In the genomic region with DNA sequence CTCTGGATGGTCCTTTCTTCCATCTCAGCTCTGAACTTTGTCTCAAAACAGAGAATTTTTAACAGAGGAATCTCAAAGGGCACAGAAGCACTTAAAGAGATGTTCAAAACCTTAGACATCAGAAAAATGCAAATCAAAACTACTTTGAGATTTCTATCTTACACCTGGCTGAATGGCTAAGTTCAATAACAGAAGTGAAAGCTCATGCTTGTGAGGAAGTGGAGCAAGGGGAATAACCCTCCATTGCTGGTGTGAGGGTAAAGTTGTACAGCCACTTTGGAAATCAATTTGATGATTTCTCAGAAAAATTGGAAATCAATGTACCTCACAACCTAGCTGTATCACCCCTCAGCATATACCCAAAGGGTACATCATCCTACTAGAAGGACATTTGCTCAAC, we compare ENCODE assay signal across 19 mouse cellular contexts.
"Had no signal": no experiment of that assay in that cellular context is flagged by ENCODE, and none has a peak within 500 bp of the region (broad histone marks: within the 10 kb centered on the region; RNA-seq: fewer than 3 reads in every experiment).

No protein-coding gene starts in this region.

- DNase-seq: liver, postnatal 0 days; lung, adult 2 months; lung, postnatal 14 days; lung, postnatal 36 days; right cerebral cortex, postnatal 25 days; right cerebral cortex, postnatal 4 days; spleen, adult 18-20 months; thymus, adult 2 months; thymus, postnatal 25 days; thymus, postnatal 4 days had no signal

- H3K36me3 ChIP-seq: liver, embryonic 15.5 days; lung, embryonic 15.5 days; midbrain, embryonic 13.5 days; neural tube, embryonic 13.5 days; neural tube, embryonic 15.5 days; stomach, embryonic 15.5 days had no signal

- H3K27me3 ChIP-seq: liver, embryonic 15.5 days; lung, embryonic 15.5 days; megakaryocyte, embryonic 14.5 days; midbrain, embryonic 13.5 days; neural tube, embryonic 13.5 days; neural tube, embryonic 15.5 days; stomach, embryonic 15.5 days had no signal

- ATAC-seq: liver, postnatal 0 days; lung, postnatal 0 days; midbrain, embryonic 13.5 days; midbrain, embryonic 16.5 days had no signal
